Mouse (Mus musculus) CH12.LX (cell line): Measurements from ENCODE around the gene Iqcd.

ENCODE experiments used
- CTCF ChIP-seq, 2 experiments: IDR thresholded peaks in 1 of 2; conservative IDR thresholded peaks in 1 of 2; 2 replicates each; pipeline ENCODE4 v1.5.1; 2011 to 2012; ENCODE audit warnings: low read depth in 2 of 2, low read length in 2 of 2, improper control_type of control experiment in 1 of 2, inconsistent platforms in 1 of 2, mild to moderate bottlenecking in 1 of 2, moderate library complexity in 1 of 2
- GABPA ChIP-seq: IDR thresholded peaks from 2 replicates; pipeline ENCODE4 v1.6.1; 2012; ENCODE audit warnings: low read depth, low read length, improper control_type of control experiment, inconsistent platforms; ENCODE audit not compliant: insufficient replicate concordance
- MAX ChIP-seq: IDR thresholded peaks from 2 replicates; pipeline ENCODE4 v1.6.1; 2011; ENCODE audit warnings: low read length, improper control_type of control experiment
- MEF2A ChIP-seq: IDR thresholded peaks from 2 replicates; pipeline ENCODE4 v1.6.1; 2014; ENCODE audit warnings: low read depth, mild to moderate bottlenecking, inconsistent platforms, low read length, improper control_type of control experiment, borderline replicate concordance
- MYC ChIP-seq: IDR thresholded peaks from 2 replicates; pipeline ENCODE4 v1.6.1; 2011; ENCODE audit warnings: low read depth, mild to moderate bottlenecking, improper control_type of control experiment, low read length
- POLR2A ChIP-seq: IDR thresholded peaks from 2 replicates; pipeline ENCODE4 v1.6.1; 2011; ENCODE audit warnings: low read depth, mild to moderate bottlenecking, improper control_type of control experiment, low read length
- ZC3H11A ChIP-seq: IDR thresholded peaks from 2 replicates; pipeline ENCODE4 v1.6.1; 2012; ENCODE audit warnings: low read depth, mild to moderate bottlenecking, inconsistent platforms, low read length, improper control_type of control experiment

- peak; percentile 26 to 44; a peak in 3 of 4 replicates for TF ChIP-seq CTCF (conservative IDR thresholded peaks at IDR 0.05 in 1 of 2, IDR thresholded peaks at IDR 0.05 in 1 of 2; ENCODE audit: low read depth in 2 of 2, low read length in 2 of 2)
- TF ChIP-seq MYC, result no peak
- TF ChIP-seq MAX, result no peak
- no peak for TF ChIP-seq POLR2A
- TF ChIP-seq GABPA, result no peak
- no peak for TF ChIP-seq ZC3H11A
- no peak for TF ChIP-seq MEF2A
These were observed 3.3 kb downstream of the Iqcd start for GRCm38 (mm10) chr5:120592141-120592540.
